25 mouse cellular contexts compared by ENCODE assay signal in genomic region chr5:51406406-51406805, GRCm38 (mm10).
A peak's percentile ranks its signal among the peaks of the same experiment; 100 is the strongest.
DNase-seq lines count a peak whose midpoint lies in the region; ATAC-seq and TF ChIP-seq lines count a peak whose summit lies in the region.
"Had no signal": no experiment of that assay in that cellular context is flagged by ENCODE, and none has a peak within 500 bp of the region (broad histone marks: within the 10 kb centered on the region; RNA-seq: fewer than 3 reads in every experiment).

No protein-coding gene starts in this region.

- H3K36me3 ChIP-seq in intestine, embryonic 14.5 days (ENCODE audit: control insufficient read depth, insufficient read depth, low read length), result no peaks in the 10 kb centered on the region
- H3K36me3 ChIP-seq in intestine, embryonic 15.5 days, result no peaks in the 10 kb centered on the region
- H3K36me3 ChIP-seq in stomach, embryonic 15.5 days, result no peaks in the 10 kb centered on the region
- no peaks in the 10 kb centered on the region for H3K36me3 ChIP-seq in liver, postnatal 0 days (replicated peaks; ENCODE audit: insufficient read depth, low read length)
- no peaks in the 10 kb centered on the region for H3K36me3 ChIP-seq in liver, embryonic 12.5 days
- H3K36me3 ChIP-seq: embryonic facial prominence, embryonic 13.5 days; heart, embryonic 15.5 days; hindbrain, embryonic 10.5 days; limb, embryonic 15.5 days; liver, embryonic 15.5 days; midbrain, embryonic 15.5 days; neural tube, embryonic 13.5 days had no signal

- TF ChIP-seq CTCF in liver, postnatal 0 days (IDR thresholded peaks at IDR 0.05; ENCODE audit: low read depth), result no peak

- H3K9me3 ChIP-seq in intestine, embryonic 14.5 days (ENCODE audit: control insufficient read depth, low read length), result no peaks in the 10 kb centered on the region
- H3K9me3 ChIP-seq in intestine, embryonic 15.5 days, result no peaks in the 10 kb centered on the region
- no peaks in the 10 kb centered on the region for H3K9me3 ChIP-seq in stomach, embryonic 15.5 days
- H3K9me3 ChIP-seq in liver, postnatal 0 days (ENCODE audit: low read length), result no peaks in the 10 kb centered on the region
- H3K9me3 ChIP-seq in liver, embryonic 12.5 days (replicated peaks), result no peaks in the 10 kb centered on the region
- H3K9me3 ChIP-seq: embryonic facial prominence, embryonic 13.5 days; forebrain, embryonic 13.5 days; heart, embryonic 15.5 days; hindbrain, embryonic 10.5 days; limb, embryonic 15.5 days; liver, embryonic 15.5 days; midbrain, embryonic 15.5 days; neural tube, embryonic 13.5 days had no signal

- 55% methylated on average over 3 of the region's 3 CpGs for WGBS in intestine, embryonic 14.5 days
- 60% methylated on average over 3 of the region's 3 CpGs for WGBS in intestine, embryonic 15.5 days
- 60% methylated on average over 3 of the region's 3 CpGs for WGBS in stomach, embryonic 15.5 days
- 65% methylated on average over 3 of the region's 3 CpGs for WGBS in liver, postnatal 0 days (ENCODE audit: insufficient replicate concordance)
- WGBS in liver, embryonic 12.5 days (ENCODE audit: insufficient replicate concordance), result 47% methylated on average over 3 of the region's 3 CpGs

- no peak overlapping the region for H3K9ac ChIP-seq in intestine, embryonic 14.5 days (ENCODE audit: low read length)
- no peak overlapping the region for H3K9ac ChIP-seq in intestine, embryonic 15.5 days
- H3K9ac ChIP-seq in stomach, embryonic 15.5 days, result no peak overlapping the region
- no peak overlapping the region for H3K9ac ChIP-seq in liver, postnatal 0 days (replicated peaks)
- no peak overlapping the region for H3K9ac ChIP-seq in liver, embryonic 12.5 days
- H3K9ac ChIP-seq: embryonic facial prominence, embryonic 13.5 days; forebrain, embryonic 13.5 days; heart, embryonic 15.5 days; limb, embryonic 15.5 days; liver, embryonic 15.5 days; midbrain, embryonic 15.5 days; neural tube, embryonic 13.5 days had no signal

- no peak overlapping the region for H3K4me2 ChIP-seq in intestine, embryonic 14.5 days (ENCODE audit: low read length)
- H3K4me2 ChIP-seq in intestine, embryonic 15.5 days (replicated peaks), result no peak overlapping the region
- H3K4me2 ChIP-seq in stomach, embryonic 15.5 days, result no peak overlapping the region
- H3K4me2 ChIP-seq in liver, postnatal 0 days (ENCODE audit: low read depth, low read length), result no peak overlapping the region
- H3K4me2 ChIP-seq in liver, embryonic 12.5 days, result no peak overlapping the region
- H3K4me2 ChIP-seq: embryonic facial prominence, embryonic 13.5 days; forebrain, embryonic 13.5 days; heart, embryonic 15.5 days; limb, embryonic 15.5 days; liver, embryonic 15.5 days; midbrain, embryonic 15.5 days; neural tube, embryonic 13.5 days had no signal

- peak; percentile 55; the same call in 1 of the 2 replicates for ATAC-seq in intestine, embryonic 14.5 days (replicated peaks; ENCODE audit: low FRiP score, low TSS enrichment, low read depth)
- peak; percentile 91 for ATAC-seq in intestine, embryonic 15.5 days
- ATAC-seq in stomach, embryonic 15.5 days (ENCODE audit: insufficient read depth, low FRiP score, low read depth), result peak; percentile 22; the same call in 1 of the 2 replicates
- ATAC-seq in liver, postnatal 0 days, result no peak
- no peak for ATAC-seq in liver, embryonic 12.5 days
- ATAC-seq: activated CD4-positive, CD25-positive, alpha-beta regulatory T cell, adult 4 months; forebrain, embryonic 13.5 days; hindbrain, embryonic 16.5 days; midbrain, embryonic 15.5 days had no signal

- H3K27me3 ChIP-seq in intestine, embryonic 14.5 days (replicated peaks; ENCODE audit: control insufficient read depth, insufficient read depth, low read length), result no peaks in the 10 kb centered on the region
- no peaks in the 10 kb centered on the region for H3K27me3 ChIP-seq in intestine, embryonic 15.5 days (replicated peaks)
- H3K27me3 ChIP-seq in stomach, embryonic 15.5 days (replicated peaks), result no peaks in the 10 kb centered on the region
- H3K27me3 ChIP-seq in liver, postnatal 0 days (ENCODE audit: insufficient read depth, low read length), result no peaks in the 10 kb centered on the region
- H3K27me3 ChIP-seq in liver, embryonic 12.5 days (replicated peaks), result no peaks in the 10 kb centered on the region
- H3K27me3 ChIP-seq: embryonic facial prominence, embryonic 13.5 days; forebrain, embryonic 13.5 days; heart, embryonic 15.5 days; limb, embryonic 15.5 days; liver, embryonic 15.5 days; midbrain, embryonic 15.5 days; neural tube, embryonic 13.5 days had no signal

- H3K4me3 ChIP-seq in intestine, embryonic 14.5 days (ENCODE audit: low read depth, low read length), result no peak overlapping the region
- no peak overlapping the region for H3K4me3 ChIP-seq in intestine, embryonic 15.5 days (replicated peaks)
- H3K4me3 ChIP-seq in stomach, embryonic 15.5 days (replicated peaks), result no peak overlapping the region
- H3K4me3 ChIP-seq in liver, postnatal 0 days (ENCODE audit: low read depth, low read length), result no peak overlapping the region
- no peak overlapping the region for H3K4me3 ChIP-seq in liver, embryonic 12.5 days
- H3K4me3 ChIP-seq: embryonic facial prominence, embryonic 13.5 days; forebrain, embryonic 13.5 days; gastrocnemius, adult 2 months; heart, embryonic 15.5 days; hindbrain, embryonic 10.5 days; limb, embryonic 15.5 days; liver, embryonic 15.5 days; midbrain, embryonic 15.5 days; neural tube, embryonic 13.5 days had no signal

- DNase-seq in kidney, postnatal 10 days, result peak; percentile 11
- DNase-seq in kidney, postnatal 4 days, result no peak
- DNase-seq in intestine, embryonic 14.5 days (ENCODE audit: low spot score), result no peak
- no peak for DNase-seq in liver, postnatal 0 days
- DNase-seq: adrenal gland, adult 8-10 months; cerebellum, adult 2 months; cerebellum, postnatal 25 days; gastrocnemius, adult 2 months; kidney, adult 9 months; left cerebral cortex, postnatal 4 days; right cerebral cortex, postnatal 4 days; thymus, postnatal 14 days had no signal

- no peak overlapping the region for H3K27ac ChIP-seq in intestine, embryonic 14.5 days (ENCODE audit: low read depth)
- no peak overlapping the region for H3K27ac ChIP-seq in intestine, embryonic 15.5 days
- no peak overlapping the region for H3K27ac ChIP-seq in stomach, embryonic 15.5 days
- no peak overlapping the region for H3K27ac ChIP-seq in liver, postnatal 0 days (ENCODE audit: low read depth)
- H3K27ac ChIP-seq in liver, embryonic 12.5 days, result no peak overlapping the region
- H3K27ac ChIP-seq: embryonic facial prominence, embryonic 13.5 days; forebrain, embryonic 13.5 days; gastrocnemius, adult 2 months; heart, embryonic 15.5 days; hindbrain, embryonic 10.5 days; limb, embryonic 15.5 days; liver, embryonic 15.5 days; midbrain, embryonic 15.5 days; neural tube, embryonic 13.5 days had no signal

- H3K4me1 ChIP-seq in intestine, embryonic 14.5 days (replicated peaks; ENCODE audit: control insufficient read depth, insufficient read depth, low read length), result no peaks in the 10 kb centered on the region
- no peaks in the 10 kb centered on the region for H3K4me1 ChIP-seq in intestine, embryonic 15.5 days (replicated peaks)
- no peaks in the 10 kb centered on the region for H3K4me1 ChIP-seq in stomach, embryonic 15.5 days
- H3K4me1 ChIP-seq in liver, postnatal 0 days (ENCODE audit: insufficient read depth), result no peaks in the 10 kb centered on the region
- H3K4me1 ChIP-seq in liver, embryonic 12.5 days, result no peaks in the 10 kb centered on the region
- H3K4me1 ChIP-seq: embryonic facial prominence, embryonic 13.5 days; forebrain, embryonic 13.5 days; hindbrain, embryonic 10.5 days; limb, embryonic 15.5 days; liver, embryonic 15.5 days; midbrain, embryonic 15.5 days; neural tube, embryonic 13.5 days had no signal

- TF ChIP-seq EP300 in liver, postnatal 0 days (IDR thresholded peaks at IDR 0.05; ENCODE audit: low read depth), result no peak

Comparison
In these comparisons a context has a peak if more than half of its experiments do, and no peak if none do; other contexts are left out.
1. ATAC-seq: peak in intestine, embryonic 14.5 days (single experiment), intestine, embryonic 15.5 days (single experiment) and stomach, embryonic 15.5 days (single experiment); none in liver, postnatal 0 days (single experiment) and liver, embryonic 12.5 days (single experiment).